Mouse (Mus musculus) cerebellum, adult 11 months (tissue): ENCODE measurements around the gene Prickle1.
A peak's percentile ranks its signal among the peaks of the same experiment; 100 is the strongest.

Experiments used
- DNase-seq: peaks from one replicate; pipeline ENCODE4 v3.0.0; 2022

Prickle1 gene

GRCm38 (mm10) chr15:93594296-93594887 lies 1.3 kb downstream of the Prickle1 start:
- no peak for DNase-seq

GRCm38 (mm10) chr15:93592596-93592995 lies 3.1 kb downstream of the Prickle1 start:
- no peak for DNase-seq

DNA sequence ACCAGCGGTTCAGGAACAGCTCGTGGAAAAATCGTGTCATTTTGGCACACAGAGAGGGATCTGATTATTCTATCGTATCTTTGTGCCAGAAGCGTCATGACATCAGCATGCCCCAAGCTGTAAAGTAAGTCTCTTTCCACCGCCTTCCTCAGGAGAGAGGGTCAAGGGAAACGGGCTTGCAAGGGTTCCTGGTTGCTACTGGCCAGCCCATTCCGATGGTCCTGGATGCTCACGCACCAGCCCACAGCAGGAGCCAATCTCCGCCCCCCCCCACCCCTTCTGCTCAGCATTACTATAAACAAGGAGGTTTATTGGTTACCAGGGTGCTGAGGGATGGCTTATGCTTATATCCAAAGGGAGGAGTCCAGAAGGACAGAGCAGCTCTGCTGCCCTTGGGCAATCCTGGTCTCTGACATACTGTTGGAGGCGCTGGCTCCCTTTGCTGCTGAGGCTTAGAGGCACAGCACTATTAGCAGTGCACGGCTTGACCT lies 3.8 kb downstream of the Prickle1 start:
- no peak for DNase-seq

DNA sequence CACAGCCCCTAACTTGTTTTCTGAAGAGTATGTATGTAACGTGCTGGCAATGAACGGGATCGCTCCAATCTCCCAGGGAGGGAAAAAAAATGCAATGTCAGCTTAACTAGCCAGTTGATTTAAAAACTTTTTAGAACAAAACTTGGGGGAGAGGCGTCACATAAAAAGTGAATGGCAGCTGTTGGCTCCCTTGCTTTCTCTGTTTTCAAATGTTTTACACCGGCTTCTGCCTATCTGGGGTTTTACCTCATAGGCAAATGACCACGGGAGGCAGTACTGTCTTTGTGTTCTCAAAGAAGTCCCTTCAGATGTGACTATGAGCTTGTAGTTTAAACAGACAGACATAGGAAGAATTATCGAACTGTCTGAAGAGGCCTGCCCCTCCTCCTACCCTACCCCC lies 4.3 kb downstream of the Prickle1 start:
- no peak for DNase-seq

GRCm38 (mm10) chr15:93588401-93588800 lies 7.3 kb downstream of the Prickle1 start:
- no peak for DNase-seq

DNA sequence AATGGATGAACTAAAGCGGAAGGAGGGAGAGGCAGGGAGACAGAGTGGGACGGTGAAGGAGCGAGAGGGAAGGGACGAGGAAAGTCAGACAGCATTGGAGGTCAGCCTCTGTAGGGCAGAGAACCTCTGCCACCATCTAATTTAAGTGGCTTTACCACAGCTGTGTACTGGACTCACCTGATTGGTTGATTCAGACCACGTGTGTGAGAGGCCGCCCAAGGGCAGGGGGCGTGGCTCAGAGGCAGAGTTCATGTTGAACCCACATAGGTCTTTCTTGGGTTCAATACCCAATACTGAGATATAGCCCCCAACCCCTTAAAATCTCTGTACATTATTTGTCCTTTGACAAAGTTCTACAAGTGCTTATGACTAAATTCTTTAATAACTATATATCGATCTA lies 8.0 kb downstream of the Prickle1 start:
- no peak for DNase-seq

DNA sequence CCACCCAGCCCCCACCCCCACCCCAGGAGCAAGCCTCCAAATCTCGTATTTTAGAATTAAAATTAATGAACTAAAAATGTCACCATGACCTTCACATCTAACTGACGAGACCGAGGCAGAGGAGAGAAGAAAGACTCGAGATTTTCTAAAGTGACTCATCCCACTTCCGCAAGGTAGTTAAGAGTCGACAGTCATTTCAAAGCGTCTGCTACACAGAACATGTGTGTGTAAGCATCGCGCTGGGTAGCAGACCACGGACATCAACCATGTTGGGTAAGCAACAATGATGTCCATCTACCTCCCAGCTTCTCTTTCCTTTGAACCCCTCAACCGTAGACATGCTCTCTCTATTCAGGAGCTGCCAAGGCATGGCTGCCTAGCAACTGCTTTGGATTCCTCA lies 12.6 kb downstream of the Prickle1 start:
- no peak for DNase-seq

DNA sequence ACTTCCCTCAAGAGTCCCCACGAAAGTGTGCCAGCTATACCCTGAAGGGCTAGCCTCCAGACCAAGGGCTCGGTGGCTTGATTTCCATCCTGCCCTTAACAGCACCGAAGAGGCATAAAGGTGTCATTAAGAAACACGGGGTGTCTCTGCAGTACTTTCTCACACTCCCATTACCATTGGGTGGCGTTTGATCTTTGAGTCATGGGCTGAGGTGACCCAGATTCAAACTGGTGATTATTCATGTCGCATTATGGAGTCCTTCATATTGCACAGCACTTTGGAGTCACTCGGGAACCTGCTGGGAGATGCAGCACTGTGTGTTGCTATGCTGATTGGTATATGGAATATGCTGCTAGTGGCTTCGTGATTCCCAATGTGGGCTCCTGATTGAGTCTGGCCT lies 14.0 kb downstream of the Prickle1 start:
- DNase-seq, result no peak

GRCm38 (mm10) chr15:93579899-93580298 lies 15.8 kb downstream of the Prickle1 start:
- DNase-seq, result no peak

GRCm38 (mm10) chr15:93579100-93579499 lies 16.6 kb downstream of the Prickle1 start:
- DNase-seq, result no peak

GRCm38 (mm10) chr15:93576361-93576760 lies 19.3 kb downstream of the Prickle1 start:
- no peak for DNase-seq

- DNase-seq, result peak; percentile 60
Observed at GRCm38 (mm10) chr15:93575884-93576283, 19.8 kb downstream of the Prickle1 start.

DNA sequence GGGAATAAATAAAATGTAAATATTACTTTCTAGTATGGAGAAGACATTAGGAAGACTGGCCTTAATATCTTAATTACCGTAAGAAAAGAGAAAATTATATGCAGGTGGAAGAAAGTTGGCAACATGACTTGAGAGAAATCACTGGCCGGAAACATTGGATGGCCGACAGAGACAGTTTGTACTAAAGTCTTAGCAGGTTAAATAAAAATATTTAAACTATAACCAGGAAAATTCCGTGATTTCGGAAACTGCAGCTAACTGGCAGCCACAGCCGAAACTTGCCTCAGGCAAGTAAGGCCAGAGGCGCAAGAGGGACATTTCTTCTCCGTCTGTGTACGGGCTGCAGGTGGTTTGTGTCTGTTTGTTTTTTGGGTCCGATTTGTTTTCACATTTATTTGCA lies 22.8 kb downstream of the Prickle1 start:
- no peak for DNase-seq

GRCm38 (mm10) chr15:93570881-93571495 lies 24.7 kb downstream of the Prickle1 start:
- no peak for DNase-seq

- no peak for DNase-seq
Observed at GRCm38 (mm10) chr15:93568911-93569310, 26.8 kb downstream of the Prickle1 start.

DNA sequence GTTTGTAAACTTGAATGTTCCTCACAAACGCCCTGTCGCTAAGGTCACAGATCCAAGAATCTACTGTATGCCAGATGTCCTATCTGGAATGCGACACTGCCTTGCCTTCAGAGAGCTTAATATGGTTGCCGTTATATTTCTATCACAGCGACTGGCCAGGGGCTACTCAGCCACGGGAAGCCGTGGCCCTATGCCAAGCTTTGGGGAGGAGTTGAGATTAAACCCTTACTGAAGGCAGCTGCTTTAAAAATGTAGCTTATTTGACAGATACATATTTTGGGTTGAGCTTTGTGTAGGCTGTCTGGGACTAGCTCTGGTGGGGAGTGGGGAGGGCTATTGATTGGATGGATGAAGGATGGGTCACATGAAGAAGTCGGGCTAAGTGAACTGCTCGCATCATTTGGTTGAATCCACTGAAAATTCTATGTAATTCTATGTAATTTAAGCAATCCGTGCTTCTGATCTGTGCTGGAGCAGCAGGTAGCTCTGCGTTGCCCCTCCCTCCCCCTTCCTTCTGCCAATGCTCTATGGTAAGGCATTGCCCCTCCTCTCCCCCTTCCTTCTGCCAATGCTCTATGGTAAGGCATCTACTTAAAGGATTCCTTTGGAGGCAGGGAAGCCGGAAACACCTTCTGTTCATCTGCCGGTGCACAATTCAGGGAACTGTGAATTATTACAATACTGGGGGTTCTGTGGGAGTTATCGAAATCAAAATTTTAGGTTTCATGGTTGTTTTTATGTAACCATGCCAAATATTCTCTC lies 28.0 kb downstream of the Prickle1 start:
- DNase-seq, result no peak

DNA sequence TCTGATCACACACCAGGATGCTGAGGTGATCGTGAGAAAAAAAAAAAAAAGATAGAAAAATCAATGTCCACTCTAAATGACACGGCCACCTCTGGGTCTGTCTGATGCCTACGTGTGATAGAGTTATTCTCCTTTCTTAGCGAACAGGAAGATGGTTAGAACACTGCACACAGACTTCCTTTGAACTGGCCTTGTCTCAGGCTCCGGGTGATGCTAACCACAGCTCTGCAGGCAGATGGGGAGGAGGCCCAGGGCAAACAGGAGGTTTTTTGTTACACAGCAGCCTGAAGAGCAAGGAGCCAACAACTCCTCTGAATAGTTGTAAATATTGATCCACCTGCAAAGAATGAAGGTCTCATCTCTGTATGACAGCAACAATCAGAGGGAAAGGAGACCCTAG lies 32.2 kb downstream of the Prickle1 start:
- no peak for DNase-seq

- no peak for DNase-seq
Observed at GRCm38 (mm10) chr15:93561540-93561939, 34.2 kb downstream of the Prickle1 start.

- DNase-seq, result peak; percentile 58
Observed at GRCm38 (mm10) chr15:93558421-93558820, 37.3 kb downstream of the Prickle1 start.

- DNase-seq, result no peak
Observed at GRCm38 (mm10) chr15:93555719-93556118, 40.0 kb downstream of the Prickle1 start.

GRCm38 (mm10) chr15:93554203-93554851 lies 41.4 kb downstream of the Prickle1 start:
- no peak for DNase-seq

DNA sequence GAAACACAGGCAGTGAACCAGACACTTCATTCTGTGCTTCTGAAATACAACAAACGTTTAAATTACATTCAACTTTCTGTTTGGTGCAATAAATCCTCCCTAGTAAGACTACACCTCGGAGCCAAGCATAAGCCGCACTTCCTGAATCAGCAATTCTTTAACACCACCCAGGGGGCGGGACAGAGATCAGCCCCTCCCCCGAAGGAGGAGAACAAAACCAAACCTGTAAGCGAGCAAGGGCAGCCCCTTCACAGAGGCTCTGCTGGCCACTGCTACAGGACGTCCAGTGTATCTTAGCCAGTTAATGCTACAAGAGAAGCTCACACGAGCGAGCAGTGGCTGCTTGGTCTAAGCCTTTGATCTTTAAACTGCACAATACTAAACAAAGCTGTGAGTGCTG lies 43.5 kb downstream of the Prickle1 start:
- no peak for DNase-seq

GRCm38 (mm10) chr15:93548297-93548696 lies 47.4 kb downstream of the Prickle1 start:
- DNase-seq, result no peak

DNA sequence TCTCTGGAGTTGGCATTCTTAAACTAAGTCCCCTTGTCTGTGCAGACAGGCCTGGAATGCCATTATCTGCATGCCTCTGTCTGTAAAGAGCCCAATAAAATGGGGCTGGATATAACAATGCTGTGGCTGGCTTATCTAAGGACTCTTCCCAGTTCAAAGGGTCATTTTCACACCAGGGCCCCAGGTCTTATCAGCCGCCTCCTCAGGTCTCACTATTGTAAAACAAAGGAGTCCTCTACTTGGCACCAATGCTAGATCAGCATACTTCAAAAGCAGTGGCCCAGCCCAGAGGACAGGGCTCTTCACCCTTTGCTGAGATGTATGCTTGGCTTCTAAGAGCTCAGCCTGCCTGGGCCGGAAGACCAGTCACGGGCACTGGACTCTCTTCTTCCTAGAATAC lies 56.3 kb downstream of the Prickle1 start:
- no peak for DNase-seq
